In the genomic region with DNA sequence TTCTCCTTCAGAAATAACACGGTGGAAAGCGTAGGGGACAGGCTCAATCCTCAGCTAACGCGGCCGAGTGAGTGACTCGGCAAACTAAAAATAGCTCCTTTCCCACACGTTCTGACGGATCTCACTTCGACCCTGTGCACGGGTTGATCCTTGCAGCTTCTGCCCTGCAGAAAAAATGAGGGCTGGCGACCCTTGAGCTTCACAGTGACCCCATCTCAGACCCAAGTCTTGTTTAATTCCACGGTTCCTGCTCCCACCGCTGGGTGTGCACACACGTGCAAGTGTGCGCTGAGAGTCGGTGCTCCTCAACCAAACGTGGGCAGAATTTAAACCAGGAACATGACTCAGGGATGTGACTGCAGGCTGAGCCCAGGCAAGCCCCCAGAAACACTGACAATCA, we compare ENCODE assay signal across 10 mouse cellular contexts. TPM values are rescaled to one million over a fixed set of nuclear protein-coding genes. Genes with fewer than 3 reads are reported as not detected.
A peak's percentile ranks its signal among the peaks of the same experiment; 100 is the strongest.
DNase-seq lines count a peak whose midpoint lies in the region; ATAC-seq lines count a peak whose summit lies in the region.
"Had no signal": no experiment of that assay in that cellular context is flagged by ENCODE, and none has a peak within 500 bp of the region (broad histone marks: within the 10 kb centered on the region; RNA-seq: fewer than 3 reads in every experiment).

No protein-coding gene starts in this region.

- H3K36me3 ChIP-seq in megakaryocyte, embryonic 14.5 days (replicated peaks; ENCODE audit: low read length) = peaks cover 15% of the 10 kb centered on the region
- H3K36me3 ChIP-seq: kidney, embryonic 15.5 days had no signal

- DNase-seq in embryo, embryonic 11 days = peak; percentile 8
- DNase-seq in embryo, embryonic 10.5 days (ENCODE audit: low spot score) = no peak
- peak; percentile 58 to 63 for DNase-seq in left cerebral cortex, adult 8-10 months (ENCODE audit: low spot score in 2 of 2)
- DNase-seq in telencephalon, adult 2 months (ENCODE audit: low read depth, low spot score) = peak; percentile 58
- no peak for DNase-seq in ovary, postnatal 14 days (ENCODE audit: low spot score)
- DNase-seq in natural killer cell, adult 2 months (ENCODE audit: low spot score in 2 of 2) = no peak

- peaks cover 5% of the 10 kb centered on the region for H3K27me3 ChIP-seq in megakaryocyte, embryonic 14.5 days (replicated peaks)
- H3K27me3 ChIP-seq: kidney, embryonic 15.5 days had no signal

- no peaks in the 10 kb centered on the region for H3K9me3 ChIP-seq in megakaryocyte, embryonic 14.5 days
- H3K9me3 ChIP-seq: kidney, embryonic 15.5 days had no signal

- H3K4me3 ChIP-seq in megakaryocyte, embryonic 14.5 days (replicated peaks) = peak overlapping the region; percentile 74
- H3K4me3 ChIP-seq: kidney, embryonic 15.5 days had no signal

- no peak for ATAC-seq in megakaryocyte, adult 5-6 weeks (ENCODE audit: poor library complexity, severe bottlenecking)
- ATAC-seq: forebrain, embryonic 16.5 days had no signal

- peaks cover 55% of the 10 kb centered on the region for H3K4me1 ChIP-seq in megakaryocyte, embryonic 14.5 days
- H3K4me1 ChIP-seq: kidney, embryonic 15.5 days had no signal

RNA-seq across cellular contexts. Expression of gene Sergef, which starts 52.1 kb away (rescaled TPM):
- polyA plus RNA-seq in megakaryocyte, embryonic 14.5 days (2012; ENCODE audit: insufficient read depth, low replicate concordance) = 2.4 TPM in 1 of 2 replicates, not detected in the other
- 4.1 and 8.3 TPM in 2 replicates for total RNA-seq in megakaryocyte, adult 5-6 weeks (2015)
- total RNA-seq in megakaryocyte, adult 5-6 weeks (2017) = 8.3 and 9.3 TPM in 2 replicates
- 10 to 100 TPM; 66.3 to 76.8 (median 71.3) TPM for total RNA-seq in left cerebral cortex, adult 8-10 months (2022)

Comparison
In these comparisons a context has a peak if more than half of its experiments do, and no peak if none do; other contexts are left out.
1. DNase-seq: peak in embryo, embryonic 11 days (single experiment), left cerebral cortex, adult 8-10 months (2 of 2) and telencephalon, adult 2 months (single experiment); none in embryo, embryonic 10.5 days (single experiment), ovary, postnatal 14 days (single experiment) and natural killer cell, adult 2 months (0 of 2).
2. RNA of gene Sergef, which starts 52.1 kb away (total RNA-seq): 66.3 to 76.8 TPM in left cerebral cortex, adult 8-10 months; 4.1 to 9.3 TPM in megakaryocyte, adult 5-6 weeks; every median in the first group is over 4 times any median in the second.